Mouse (Mus musculus) MEL (cell line): ENCODE measurements around the gene Bzw2. TPM values are rescaled to one million over a fixed set of nuclear protein-coding genes. Genes with fewer than 3 reads are reported as not detected.

Source experiments
- DNase-seq: peaks from one replicate; pipeline ENCODE4 v3.0.0; 2011; ENCODE audit warnings: low read depth, low spot score
- H3K27ac ChIP-seq: 2 replicates; pipeline ENCODE4 v1.5.1; 2012; ENCODE audit warnings: low read depth, mild to moderate bottlenecking, control low read depth, low read length, moderate library complexity; ENCODE audit not compliant: control insufficient read depth
- H3K27me3 ChIP-seq, 2 experiments: fragments of 150-350 bp in 1 of 2; sonication (generic) in 1 of 2; 2 replicates each; pipeline ENCODE4 v1.6.1; 2012; ENCODE audit warnings: low read length in 2 of 2, mild to moderate bottlenecking in 2 of 2, improper control_type of control experiment in 1 of 2, moderate library complexity in 1 of 2; ENCODE audit not compliant: insufficient read depth in 2 of 2, control insufficient read depth in 1 of 2
- H3K36me3 ChIP-seq, 2 experiments: 2 replicates each; pipeline ENCODE4 v1.6.1; 2012 to 2014; ENCODE audit warnings: low read length in 2 of 2, improper control_type of control experiment in 1 of 2, inconsistent platforms in 1 of 2, mild to moderate bottlenecking in 1 of 2; ENCODE audit not compliant: insufficient read depth in 2 of 2, control insufficient read depth in 1 of 2
- H3K4me1 ChIP-seq, 2 experiments: fragments of 150-350 bp in 1 of 2; sonication (generic) in 1 of 2; 2 replicates each; pipeline ENCODE4 v1.6.1; 2012; ENCODE audit warnings: low read length in 2 of 2, improper control_type of control experiment in 1 of 2, mild to moderate bottlenecking in 1 of 2; ENCODE audit not compliant: insufficient read depth in 2 of 2, control insufficient read depth in 1 of 2
- H3K4me3 ChIP-seq, 2 experiments: fragments of 150-350 bp in 1 of 2; sonication (generic) in 1 of 2; 2 replicates each; pipeline ENCODE4 v1.5.1; 2012; ENCODE audit warnings: low read depth in 2 of 2, low read length in 2 of 2, mild to moderate bottlenecking in 2 of 2, moderate library complexity in 2 of 2, control low read depth in 1 of 2, improper control_type of control experiment in 1 of 2; ENCODE audit not compliant: control insufficient read depth in 1 of 2, insufficient read depth in 1 of 2
- H3K79me2 ChIP-seq: 2 replicates; pipeline ENCODE4 v1.6.1; 2012; ENCODE audit warnings: mild to moderate bottlenecking, low read length, moderate library complexity; ENCODE audit not compliant: control insufficient read depth, poor library complexity, insufficient read depth
- H3K9ac ChIP-seq: 2 replicates; pipeline ENCODE4 v1.6.1; 2012; ENCODE audit warnings: low read depth, mild to moderate bottlenecking, control low read depth, low read length, moderate library complexity; ENCODE audit not compliant: control insufficient read depth, poor library complexity, severe bottlenecking
- H3K9me3 ChIP-seq: fragments of 150-350 bp; sonication (generic); replicated peaks from 2 replicates; pipeline ENCODE4 v1.6.1; 2012; ENCODE audit warnings: mild to moderate bottlenecking, low read length, improper control_type of control experiment, moderate library complexity; ENCODE audit not compliant: insufficient read depth
- CHD1 ChIP-seq: IDR thresholded peaks from 2 replicates; pipeline ENCODE4 v1.6.1; 2012; ENCODE audit warnings: low read depth, mild to moderate bottlenecking, inconsistent platforms, low read length, improper control_type of control experiment
- CTCF ChIP-seq, 3 experiments: IDR thresholded peaks in 2 of 3; conservative IDR thresholded peaks in 1 of 3; 2 replicates each; pipeline ENCODE4 v1.5.1; 2011 to 2012; ENCODE audit warnings: low read length in 3 of 3, low read depth in 2 of 3, mild to moderate bottlenecking in 2 of 3, improper control_type of control experiment in 1 of 3, inconsistent platforms in 1 of 3, mixed read lengths in 1 of 3, moderate library complexity in 1 of 3; ENCODE audit not compliant: control insufficient read depth in 1 of 3, insufficient read depth in 1 of 3, poor library complexity in 1 of 3, severe bottlenecking in 1 of 3
- E2F4 ChIP-seq: IDR thresholded peaks from 2 replicates; pipeline ENCODE4 v1.6.1; 2011; ENCODE audit warnings: low read depth, low read length, improper control_type of control experiment, borderline replicate concordance
- ELF1 ChIP-seq: IDR thresholded peaks from 2 replicates; pipeline ENCODE4 v1.6.1; 2014; ENCODE audit warnings: low read depth, mild to moderate bottlenecking, inconsistent platforms, low read length, improper control_type of control experiment, moderate library complexity
- EP300 ChIP-seq, 2 experiments: IDR thresholded peaks; 2 replicates each; pipeline ENCODE4 v1.6.1; 2011; ENCODE audit warnings: improper control_type of control experiment in 2 of 2, low read length in 2 of 2, low read depth in 1 of 2, mild to moderate bottlenecking in 1 of 2
- ETS1 ChIP-seq: IDR thresholded peaks from 2 replicates; pipeline ENCODE4 v1.6.1; 2012; ENCODE audit warnings: low read depth, mild to moderate bottlenecking, inconsistent platforms, low read length, improper control_type of control experiment, moderate library complexity
- GATA1 ChIP-seq: IDR thresholded peaks from 2 replicates; pipeline ENCODE4 v1.6.1; 2011; ENCODE audit warnings: low read depth, low read length, improper control_type of control experiment
- HCFC1 ChIP-seq: IDR thresholded peaks from 2 replicates; pipeline ENCODE4 v1.6.1; 2012; ENCODE audit warnings: low read depth, mild to moderate bottlenecking, inconsistent platforms, low read length, improper control_type of control experiment, moderate library complexity
- JUND ChIP-seq: IDR thresholded peaks from 2 replicates; pipeline ENCODE4 v1.6.1; 2011; ENCODE audit warnings: low read depth, mild to moderate bottlenecking, improper control_type of control experiment, low read length
- MAX ChIP-seq: IDR thresholded peaks from 2 replicates; pipeline ENCODE4 v1.6.1; 2011; ENCODE audit warnings: low read length, improper control_type of control experiment
- MAZ ChIP-seq: IDR thresholded peaks from 2 replicates; pipeline ENCODE4 v1.6.1; 2012; ENCODE audit warnings: low read depth, mild to moderate bottlenecking, inconsistent platforms, low read length, improper control_type of control experiment
- MEF2A ChIP-seq: IDR thresholded peaks from 2 replicates; pipeline ENCODE4 v1.6.1; 2014; ENCODE audit warnings: low read depth, mild to moderate bottlenecking, inconsistent platforms, low read length, improper control_type of control experiment; ENCODE audit not compliant: poor library complexity, insufficient replicate concordance, severe bottlenecking; ENCODE audit errors: extremely low read depth
- MXI1 ChIP-seq: IDR thresholded peaks from 2 replicates; pipeline ENCODE4 v1.6.1; 2011; ENCODE audit warnings: mild to moderate bottlenecking, low read depth, low read length, improper control_type of control experiment
- NELFE ChIP-seq: IDR thresholded peaks from 2 replicates; pipeline ENCODE4 v1.6.1; 2011; ENCODE audit warnings: low read depth, low read length, improper control_type of control experiment
- NRF1 ChIP-seq: IDR thresholded peaks from 2 replicates; pipeline ENCODE4 v1.6.1; 2014; ENCODE audit warnings: low read depth, mild to moderate bottlenecking, inconsistent platforms, low read length, improper control_type of control experiment, moderate library complexity; ENCODE audit not compliant: poor library complexity, insufficient read depth, severe bottlenecking
- POLR2A ChIP-seq, 2 experiments: IDR thresholded peaks; 2 replicates each; pipeline ENCODE4 v1.6.1; 2011 to 2012; ENCODE audit warnings: low read length in 2 of 2, mild to moderate bottlenecking in 2 of 2, control low read depth in 1 of 2, improper control_type of control experiment in 1 of 2, low read depth in 1 of 2, moderate library complexity in 1 of 2; ENCODE audit not compliant: control insufficient read depth in 1 of 2, insufficient read depth in 1 of 2, poor library complexity in 1 of 2
- RCOR1 ChIP-seq: IDR thresholded peaks from 2 replicates; pipeline ENCODE4 v1.6.1; 2012; ENCODE audit warnings: low read depth, mild to moderate bottlenecking, inconsistent platforms, low read length, improper control_type of control experiment
- SIN3A ChIP-seq: IDR thresholded peaks from 2 replicates; pipeline ENCODE4 v1.6.1; 2012; ENCODE audit warnings: low read length, improper control_type of control experiment, inconsistent platforms
- SMC3 ChIP-seq: IDR thresholded peaks from 2 replicates; pipeline ENCODE4 v1.6.1; 2011; ENCODE audit warnings: low read depth, low read length, improper control_type of control experiment
- TBP ChIP-seq: IDR thresholded peaks from 2 replicates; pipeline ENCODE4 v1.8.0; 2011; ENCODE audit warnings: low read depth, low read length, improper control_type of control experiment
- USF2 ChIP-seq, 2 experiments: IDR thresholded peaks; 2 replicates each; pipeline ENCODE4 v1.6.1; 2011 to 2012; ENCODE audit warnings: improper control_type of control experiment in 2 of 2, low read length in 2 of 2, borderline replicate concordance in 1 of 2, inconsistent platforms in 1 of 2, low read depth in 1 of 2, mild to moderate bottlenecking in 1 of 2; ENCODE audit not compliant: insufficient read depth in 1 of 2
- ZC3H11A ChIP-seq: IDR thresholded peaks from 2 replicates; pipeline ENCODE4 v1.6.1; 2012; ENCODE audit warnings: low read depth, mild to moderate bottlenecking, inconsistent platforms, low read length, improper control_type of control experiment
- ZMIZ1 ChIP-seq: IDR thresholded peaks from 2 replicates; pipeline ENCODE4 v1.6.1; 2012; ENCODE audit warnings: low read depth, mild to moderate bottlenecking, inconsistent platforms, low read length, improper control_type of control experiment, moderate library complexity
- polyA plus RNA-seq, 2 experiments: library from polyadenylated mRNA; stranded (reverse) in 1 of 2; unstranded in 1 of 2; fragments of >175 nt in 1 of 2; fragments of >200 nt in 1 of 2; gene quantifications; 2 replicates each; pipeline versions ENCODE4 v1.2.1 to v1.2.4; 2012; ENCODE audit warnings: low replicate concordance in 2 of 2, low read depth in 1 of 2; ENCODE audit not compliant: insufficient read length in 2 of 2, insufficient read depth in 1 of 2, missing spikeins in 1 of 2
- total RNA-seq: library from RNA; depleted of rRNA; stranded (reverse); fragments of 300-350 nt; gene quantifications from 2 replicates; pipeline ENCODE4 v1.2.3, GENCODE M21; 2012

Gene Bzw2
- total and polyA plus RNA-seq, 3 experiments: 155 to 170 (median 157) TPM

DNA sequence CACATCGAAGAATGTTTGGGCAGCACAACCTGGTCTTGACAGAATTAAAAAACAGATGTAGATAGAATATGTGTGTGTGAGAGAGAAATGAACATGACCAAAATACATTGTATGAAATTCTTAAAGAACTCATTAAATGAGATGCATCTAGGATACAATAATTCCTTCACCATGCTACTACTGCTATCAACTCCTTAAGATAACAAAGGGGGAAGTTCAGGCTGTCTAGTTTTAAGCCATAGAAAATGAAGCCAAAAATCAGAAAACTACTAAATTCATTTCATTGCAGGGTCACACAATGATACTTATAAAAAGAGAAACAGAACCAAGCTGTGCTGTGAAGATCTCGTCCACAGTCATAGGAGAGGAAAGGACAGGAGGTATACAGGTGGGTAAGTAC, 25.6 kb downstream of the Bzw2 start:
- Histone ChIP-seq H3K9ac (no peak overlapping the region), H3K27ac (no peak overlapping the region), H3K79me2 (peaks cover 2% of the 10 kb centered on the region; the same call in 1 of the 2 replicates), H3K4me1 (peaks cover 7 to 19% of the 10 kb centered on the region in 2 experiments), H3K9me3 (no peaks in the 10 kb centered on the region), H3K27me3 (no peaks in the 10 kb centered on the region), H3K4me3 (no peak overlapping the region), H3K36me3 (peaks cover 17 to 26% of the 10 kb centered on the region in 2 experiments)
- TF ChIP-seq JUND (no peak), CTCF (IDR thresholded peaks at IDR 0.05 in 2 of 3, conservative IDR thresholded peaks at IDR 0.05 in 1 of 3; ENCODE audit: control insufficient read depth in 1 of 3, insufficient read depth in 1 of 3, low read depth in 2 of 3, low read length in 3 of 3, poor library complexity in 1 of 3, severe bottlenecking in 1 of 3) (no peak), EP300 (IDR thresholded peaks at IDR 0.05; ENCODE audit: low read depth in 1 of 2, low read length in 2 of 2) (peak in 1 of 2 experiments; percentile 68; a peak in 2 of 4 replicates), NRF1 (no peak), ZC3H11A (no peak), SMC3 (no peak), E2F4 (no peak), HCFC1 (no peak), SIN3A (peak; percentile 50; the same call in 1 of the 2 replicates), ZMIZ1 (no peak), MXI1 (peak; percentile 33; the same call in 1 of the 2 replicates), ETS1 (no peak), MAZ (no peak), USF2 (IDR thresholded peaks at IDR 0.05; ENCODE audit: borderline replicate concordance in 1 of 2, insufficient read depth in 1 of 2, low read depth in 1 of 2, low read length in 2 of 2) (no peak), ELF1 (no peak), GATA1 (peak; percentile 68), POLR2A (IDR thresholded peaks at IDR 0.05; ENCODE audit: control insufficient read depth in 1 of 2, insufficient read depth in 1 of 2, low read depth in 1 of 2, low read length in 2 of 2, poor library complexity in 1 of 2) (no peak), TBP (no peak)
- peak; percentile 27 for DNase-seq

DNA sequence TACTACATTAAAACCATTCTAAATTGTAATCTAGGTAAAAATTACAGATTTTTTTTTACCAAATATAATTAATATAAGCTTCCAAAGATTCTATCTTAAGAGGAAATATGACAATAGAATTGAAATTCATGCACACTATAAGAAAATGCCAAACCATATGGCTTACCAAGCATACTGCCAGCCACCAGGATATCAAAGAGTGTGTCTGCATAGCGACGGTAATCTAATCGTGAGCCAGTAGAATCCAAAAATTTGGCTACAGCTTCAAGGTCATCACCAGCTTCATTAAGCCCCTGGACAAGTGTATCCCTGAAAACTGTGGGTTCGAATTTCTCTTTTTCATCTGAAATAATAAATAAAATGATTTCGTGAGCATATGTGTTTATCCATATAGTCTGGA, 28.1 kb downstream of the Bzw2 start:
- no peak for TF ChIP-seq NELFE
- TF ChIP-seq TBP: no peak
- TF ChIP-seq NRF1: no peak
- no peak for TF ChIP-seq MAX
- no peak for TF ChIP-seq MEF2A
- no peak for TF ChIP-seq POLR2A (IDR thresholded peaks at IDR 0.05; ENCODE audit: control insufficient read depth in 1 of 2, insufficient read depth in 1 of 2, low read depth in 1 of 2, low read length in 2 of 2, poor library complexity in 1 of 2)
- TF ChIP-seq CHD1: no peak
- TF ChIP-seq RCOR1: no peak
- peaks cover 17 to 26% of the 10 kb centered on the region in 2 experiments for H3K36me3 ChIP-seq
- no peak for DNase-seq

More for the DNA sequence above, 28.1 kb downstream of the Bzw2 start:
- H3K79me2 ChIP-seq: peaks cover 2% of the 10 kb centered on the region; the same call in 1 of the 2 replicates
- H3K4me1 ChIP-seq: peaks cover 7 to 19% of the 10 kb centered on the region in 2 experiments
- H3K27ac ChIP-seq: no peak overlapping the region
- no peak overlapping the region for H3K4me3 ChIP-seq
- no peaks in the 10 kb centered on the region for H3K9me3 ChIP-seq
- H3K9ac ChIP-seq: no peak overlapping the region
- H3K27me3 ChIP-seq: no peaks in the 10 kb centered on the region
